In the genomic region with DNA sequence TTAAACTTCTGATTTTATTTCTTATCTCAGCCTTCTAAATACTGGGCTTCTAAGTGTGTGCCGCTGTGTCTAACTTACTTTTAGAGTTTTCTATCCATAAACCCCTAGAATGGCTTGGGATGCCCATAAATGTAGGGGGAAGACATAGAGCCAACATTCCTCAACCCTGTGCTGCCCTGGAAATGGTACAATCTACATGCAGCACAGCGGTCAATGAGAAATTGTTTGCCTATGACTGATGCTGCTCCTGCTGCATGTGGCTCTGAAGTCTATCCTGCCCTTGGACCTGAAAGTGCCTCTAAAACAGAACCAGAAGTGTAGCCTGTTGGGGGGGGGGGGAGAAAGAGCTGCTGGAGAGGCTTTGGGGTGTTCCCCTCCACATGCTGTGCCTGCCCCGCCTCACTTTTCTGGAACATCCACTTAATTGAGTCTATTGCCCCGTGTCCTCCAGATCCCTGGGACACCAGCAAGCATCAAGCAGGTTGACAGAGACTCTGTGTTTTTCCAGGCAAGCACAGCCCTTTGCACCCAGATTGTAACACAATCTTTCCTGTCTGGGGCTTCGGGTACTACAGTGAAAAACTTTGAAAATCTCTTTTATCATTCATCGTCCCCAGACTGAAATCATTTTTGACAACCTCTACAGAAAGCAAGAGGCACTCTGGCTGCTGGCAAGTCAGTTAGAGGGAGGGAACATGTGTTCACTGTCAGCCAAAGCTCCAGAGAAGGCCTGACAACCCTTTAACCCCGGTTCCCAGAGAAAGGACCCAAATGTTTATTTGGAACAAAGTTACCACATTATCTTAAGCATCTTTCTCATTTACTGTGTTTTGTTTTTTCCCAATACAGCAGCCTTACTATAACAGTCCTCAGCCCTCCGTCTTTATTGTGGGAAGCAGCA, we compare ENCODE assay signal across 15 mouse cellular contexts.
A peak's percentile ranks its signal among the peaks of the same experiment; 100 is the strongest.
DNase-seq lines count a peak whose midpoint lies in the region; ATAC-seq and TF ChIP-seq lines count a peak whose summit lies in the region.
"Had no signal": no experiment of that assay in that cellular context is flagged by ENCODE, and none has a peak within 500 bp of the region (broad histone marks: within the 10 kb centered on the region; RNA-seq: fewer than 3 reads in every experiment).

No protein-coding gene starts in this region.

- 73% methylated on average over 8 of the region's 8 CpGs for WGBS in hindbrain, embryonic 13.5 days
- 65% methylated on average over 8 of the region's 8 CpGs for WGBS in hindbrain, embryonic 12.5 days
- WGBS in embryonic facial prominence, embryonic 10.5 days, result 55% methylated on average over 8 of the region's 8 CpGs
- 59% methylated on average over 8 of the region's 8 CpGs for whole genome bisulfite sequencing in hindbrain, embryonic 14.5 days
- WGBS in lung, postnatal 0 days, result 52% methylated on average over 8 of the region's 8 CpGs
- 35% methylated on average over 8 of the region's 8 CpGs for WGBS in cerebellum, adult 2 months

- peak overlapping the region; percentile 46; the same call in 1 of the 2 replicates for H3K27ac ChIP-seq in hindbrain, embryonic 13.5 days
- no peak overlapping the region for H3K27ac ChIP-seq in hindbrain, embryonic 12.5 days
- H3K27ac ChIP-seq in embryonic facial prominence, embryonic 10.5 days (replicated peaks), result peak overlapping the region; percentile 3; the same call in 1 of the 2 replicates
- H3K27ac ChIP-seq in hindbrain, embryonic 14.5 days, result peak overlapping the region; percentile 3; the same call in 1 of the 2 replicates
- peak overlapping the region; percentile 34; the same call in 1 of the 2 replicates for H3K27ac ChIP-seq in lung, postnatal 0 days (ENCODE audit: low read length)
- no peak overlapping the region for H3K27ac ChIP-seq in cerebellum, adult 2 months (ENCODE audit: insufficient read depth, low read length)
- H3K27ac ChIP-seq: forebrain, embryonic 10.5 days; limb, embryonic 12.5 days had no signal

- H3K9ac ChIP-seq in hindbrain, embryonic 13.5 days, result no peak overlapping the region
- no peak overlapping the region for H3K9ac ChIP-seq in hindbrain, embryonic 12.5 days
- H3K9ac ChIP-seq in hindbrain, embryonic 14.5 days, result no peak overlapping the region
- no peak overlapping the region for H3K9ac ChIP-seq in lung, postnatal 0 days (replicated peaks; ENCODE audit: low read depth)
- H3K9ac ChIP-seq: limb, embryonic 12.5 days had no signal

- no peak for TF ChIP-seq EP300 in lung, postnatal 0 days (IDR thresholded peaks at IDR 0.05)

- H3K36me3 ChIP-seq in hindbrain, embryonic 13.5 days, result no peaks in the 10 kb centered on the region
- no peaks in the 10 kb centered on the region for H3K36me3 ChIP-seq in hindbrain, embryonic 12.5 days
- H3K36me3 ChIP-seq in embryonic facial prominence, embryonic 10.5 days (replicated peaks), result no peaks in the 10 kb centered on the region
- no peaks in the 10 kb centered on the region for H3K36me3 ChIP-seq in hindbrain, embryonic 14.5 days (replicated peaks; ENCODE audit: control insufficient read depth, insufficient read depth)
- H3K36me3 ChIP-seq in lung, postnatal 0 days (ENCODE audit: insufficient read depth, low read length), result no peaks in the 10 kb centered on the region
- H3K36me3 ChIP-seq: forebrain, embryonic 10.5 days; limb, embryonic 12.5 days had no signal

- no peaks in the 10 kb centered on the region for H3K27me3 ChIP-seq in hindbrain, embryonic 13.5 days
- no peaks in the 10 kb centered on the region for H3K27me3 ChIP-seq in hindbrain, embryonic 12.5 days
- H3K27me3 ChIP-seq in embryonic facial prominence, embryonic 10.5 days (replicated peaks; ENCODE audit: low read depth, poor library complexity, severe bottlenecking), result peaks cover 6% of the 10 kb centered on the region
- no peaks in the 10 kb centered on the region for H3K27me3 ChIP-seq in hindbrain, embryonic 14.5 days (ENCODE audit: control insufficient read depth, insufficient read depth, low read length)
- no peaks in the 10 kb centered on the region for H3K27me3 ChIP-seq in lung, postnatal 0 days (replicated peaks; ENCODE audit: insufficient read depth, low read length)
- no peaks in the 10 kb centered on the region for H3K27me3 ChIP-seq in cerebellum, adult 2 months (ENCODE audit: control insufficient read depth, insufficient read depth, low read length)
- H3K27me3 ChIP-seq: limb, embryonic 12.5 days had no signal

- no peak; the same call in 1 of the 2 replicates for TF ChIP-seq CTCF in lung, postnatal 0 days (IDR thresholded peaks at IDR 0.05)
- TF ChIP-seq CTCF in cerebellum, adult 2 months (IDR thresholded peaks at IDR 0.05; ENCODE audit: borderline replicate concordance, insufficient read depth, low read depth, low read length), result no peak

- no peak overlapping the region for H3K4me3 ChIP-seq in hindbrain, embryonic 13.5 days
- H3K4me3 ChIP-seq in hindbrain, embryonic 12.5 days, result no peak overlapping the region
- H3K4me3 ChIP-seq in embryonic facial prominence, embryonic 10.5 days, result no peak overlapping the region
- H3K4me3 ChIP-seq in hindbrain, embryonic 14.5 days (replicated peaks; ENCODE audit: low read length), result no peak overlapping the region
- no peak overlapping the region for H3K4me3 ChIP-seq in lung, postnatal 0 days (ENCODE audit: low read depth, low read length)
- no peak overlapping the region for H3K4me3 ChIP-seq in cerebellum, adult 2 months (replicated peaks; ENCODE audit: insufficient read depth, low read depth, low read length)
- H3K4me3 ChIP-seq: forebrain, embryonic 10.5 days; limb, embryonic 12.5 days had no signal

- TF ChIP-seq POLR2A in cerebellum, adult 2 months (IDR thresholded peaks at IDR 0.05; ENCODE audit: borderline replicate concordance, insufficient read depth, low read length), result no peak

- no peak for ATAC-seq in hindbrain, embryonic 13.5 days (ENCODE audit: low FRiP score)
- no peak for ATAC-seq in hindbrain, embryonic 12.5 days (ENCODE audit: low FRiP score)
- peak; percentile 44; the same call in 1 of the 2 replicates for ATAC-seq in hindbrain, embryonic 14.5 days (ENCODE audit: low FRiP score)
- peak; percentile 86 for ATAC-seq in lung, postnatal 0 days
- ATAC-seq: Patski had no signal

- no peaks in the 10 kb centered on the region for H3K9me3 ChIP-seq in hindbrain, embryonic 13.5 days
- H3K9me3 ChIP-seq in hindbrain, embryonic 12.5 days (replicated peaks), result no peaks in the 10 kb centered on the region
- H3K9me3 ChIP-seq in embryonic facial prominence, embryonic 10.5 days, result no peaks in the 10 kb centered on the region
- H3K9me3 ChIP-seq in hindbrain, embryonic 14.5 days (ENCODE audit: control insufficient read depth, low read length), result no peaks in the 10 kb centered on the region
- H3K9me3 ChIP-seq in lung, postnatal 0 days (ENCODE audit: low read length), result no peaks in the 10 kb centered on the region
- H3K9me3 ChIP-seq: forebrain, embryonic 10.5 days; limb, embryonic 12.5 days had no signal

- H3K4me2 ChIP-seq in hindbrain, embryonic 13.5 days, result no peak overlapping the region
- no peak overlapping the region for H3K4me2 ChIP-seq in hindbrain, embryonic 12.5 days (replicated peaks)
- no peak overlapping the region for H3K4me2 ChIP-seq in hindbrain, embryonic 14.5 days (replicated peaks)
- no peak overlapping the region for H3K4me2 ChIP-seq in lung, postnatal 0 days (replicated peaks; ENCODE audit: low read depth, low read length)
- H3K4me2 ChIP-seq: limb, embryonic 12.5 days had no signal

- peaks cover 12% of the 10 kb centered on the region; the same call in 1 of the 2 replicates for H3K4me1 ChIP-seq in hindbrain, embryonic 13.5 days (replicated peaks)
- peaks cover 11% of the 10 kb centered on the region for H3K4me1 ChIP-seq in hindbrain, embryonic 12.5 days
- peaks cover 33% of the 10 kb centered on the region for H3K4me1 ChIP-seq in embryonic facial prominence, embryonic 10.5 days
- H3K4me1 ChIP-seq in hindbrain, embryonic 14.5 days (replicated peaks; ENCODE audit: control insufficient read depth, insufficient read depth, low read length), result peaks cover 18% of the 10 kb centered on the region; the same call in 1 of the 2 replicates
- no peaks in the 10 kb centered on the region for H3K4me1 ChIP-seq in lung, postnatal 0 days (ENCODE audit: insufficient read depth, low read depth, low read length)
- no peaks in the 10 kb centered on the region for H3K4me1 ChIP-seq in cerebellum, adult 2 months (ENCODE audit: control insufficient read depth, insufficient read depth, low read length)

- peak; percentile 32 for DNase-seq in embryonic facial prominence, embryonic 10.5 days (ENCODE audit: low spot score)
- DNase-seq in hindbrain, embryonic 14.5 days (ENCODE audit: low spot score), result no peak
- peak; percentile 82 for DNase-seq in lung, postnatal 0 days (ENCODE audit: low spot score)
- no peak for DNase-seq in cerebellum, adult 2 months
- DNase-seq in cerebellum, postnatal 4 days (ENCODE audit: low spot score in 2 of 2), result no peak
- DNase-seq: adrenal gland, postnatal 25 days; embryo, embryonic 11 days; gastrocnemius, postnatal 10 days; midbrain, embryonic 14.5 days; thymus, postnatal 4 days had no signal

Comparison
In these comparisons a context has a peak if more than half of its experiments do, and no peak if none do; other contexts are left out.
1. ATAC-seq: peak in hindbrain, embryonic 14.5 days (single experiment) and lung, postnatal 0 days (single experiment); none in hindbrain, embryonic 13.5 days (single experiment) and hindbrain, embryonic 12.5 days (single experiment).
2. H3K27ac ChIP-seq: peak in hindbrain, embryonic 13.5 days (single experiment), embryonic facial prominence, embryonic 10.5 days (single experiment), hindbrain, embryonic 14.5 days (single experiment) and lung, postnatal 0 days (single experiment); none in hindbrain, embryonic 12.5 days (single experiment) and cerebellum, adult 2 months (single experiment).
3. DNase-seq: peak in embryonic facial prominence, embryonic 10.5 days (single experiment) and lung, postnatal 0 days (single experiment); none in hindbrain, embryonic 14.5 days (single experiment), cerebellum, adult 2 months (0 of 2) and cerebellum, postnatal 4 days (0 of 2).